Mouse (Mus musculus) liver, adult 2 months (tissue): ENCODE data around the gene Med7. TPM values are rescaled to one million over a fixed set of nuclear protein-coding genes. Genes with fewer than 3 reads are reported as not detected.

Experiments used
- DNase-seq: peaks from one replicate; pipeline ENCODE4 v3.0.0-alpha.2; 2011; ENCODE audit warnings: low read depth, low spot score; ENCODE audit errors: extremely low read depth
- H3K27ac ChIP-seq: fragments of 200-500 bp; replicated peaks from 2 replicates; pipeline ENCODE4 v1.5.1; 2012; ENCODE audit warnings: low read depth, mild to moderate bottlenecking, control low read depth, inconsistent platforms, low read length; ENCODE audit not compliant: insufficient read depth
- H3K27me3 ChIP-seq: fragments of 200-500 bp; 2 replicates; pipeline ENCODE4 v1.6.1; 2012; ENCODE audit warnings: mild to moderate bottlenecking, moderate library complexity, low read length, inconsistent platforms; ENCODE audit not compliant: control insufficient read depth, insufficient read depth
- H3K36me3 ChIP-seq: fragments of 200-500 bp; 2 replicates; pipeline ENCODE4 v1.6.1; 2012; ENCODE audit warnings: low read length, inconsistent platforms; ENCODE audit not compliant: control insufficient read depth, insufficient read depth
- H3K4me1 ChIP-seq: fragments of 200-500 bp; 2 replicates; pipeline ENCODE4 v1.6.1; 2011; ENCODE audit warnings: low read length; ENCODE audit not compliant: control insufficient read depth, insufficient read depth
- H3K4me3 ChIP-seq: fragments of 200-500 bp; 2 replicates; pipeline ENCODE4 v1.5.1; 2011; ENCODE audit warnings: low read depth, mild to moderate bottlenecking, control low read depth, low read length, moderate library complexity; ENCODE audit not compliant: insufficient read depth
- H3K79me2 ChIP-seq: fragments of 200-500 bp; 2 replicates; pipeline ENCODE4 v1.6.1; 2012; ENCODE audit warnings: inconsistent platforms, mild to moderate bottlenecking, low read length, moderate library complexity; ENCODE audit not compliant: control insufficient read depth, insufficient read depth
- H3K9ac ChIP-seq: fragments of 200-500 bp; 2 replicates; pipeline ENCODE4 v1.6.1; 2012; ENCODE audit warnings: low read depth, mild to moderate bottlenecking, control low read depth, inconsistent platforms, low read length
- CTCF ChIP-seq: fragments of 200-500 bp; IDR thresholded peaks from 2 replicates; pipeline ENCODE4 v1.5.1; 2011; ENCODE audit warnings: low read depth, low read length, control low read depth
- POLR2A ChIP-seq: fragments of 200-500 bp; IDR thresholded peaks from 2 replicates; pipeline ENCODE4 v1.6.1; 2011; ENCODE audit warnings: low read length, control low read depth; ENCODE audit not compliant: insufficient read depth; ENCODE audit errors: extremely low read depth
- WGBS: fragments of 180-500 bp; shearing (Covaris S2); methylation state at CpG from one replicate; pipeline ENCODE4 v1.1.7; 2018; 5-methylcytosine and 5-hydroxymethylcytosine counted together
- polyA plus RNA-seq: library from polyadenylated mRNA; depleted of rRNA; stranded (reverse); fragments of >200 nt; gene quantifications from 2 replicates; pipeline ENCODE4 v1.2.3, GENCODE M21; 2012
- total RNA-seq: library from RNA; depleted of rRNA; stranded (reverse); fragments of >200 nt; gene quantifications from 2 replicates; pipeline ENCODE4 v1.2.3, GENCODE M21; 2014

The Med7 gene
- total and polyA plus RNA-seq, 2 experiments: 14.7 to 14.8 TPM

GRCm38 (mm10) chr11:46397900-46398299, 38.8 kb upstream of the Med7 start:
- no peak overlapping the region for H3K27ac ChIP-seq
- no peaks in the 10 kb centered on the region for H3K4me1 ChIP-seq
- no peak for DNase-seq
- no peaks in the 10 kb centered on the region for H3K36me3 ChIP-seq
- H3K9ac ChIP-seq: no peak overlapping the region
- no peaks in the 10 kb centered on the region for H3K27me3 ChIP-seq
- no peaks in the 10 kb centered on the region for H3K79me2 ChIP-seq
- 78% methylated on average over 2 of the region's 2 CpGs for WGBS
- TF ChIP-seq CTCF: no peak
- no peak for TF ChIP-seq POLR2A
- H3K4me3 ChIP-seq: no peak overlapping the region

- WGBS: 84% methylated on average over 4 of the region's 4 CpGs
- no peak overlapping the region for H3K4me3 ChIP-seq
- H3K9ac ChIP-seq: no peak overlapping the region
- no peaks in the 10 kb centered on the region for H3K27me3 ChIP-seq
- H3K4me1 ChIP-seq: no peaks in the 10 kb centered on the region
- no peaks in the 10 kb centered on the region for H3K36me3 ChIP-seq
- TF ChIP-seq CTCF (no peak), POLR2A (no peak)
- DNase-seq: no peak
- no peak overlapping the region for H3K27ac ChIP-seq
- no peaks in the 10 kb centered on the region for H3K79me2 ChIP-seq
Measured at GRCm38 (mm10) chr11:46398473-46398872, 38.3 kb upstream of the Med7 start.

- WGBS: 85% methylated on average over 5 of the region's 5 CpGs
- no peak for DNase-seq
- no peak overlapping the region for H3K4me3 ChIP-seq
- no peak overlapping the region for H3K9ac ChIP-seq
- no peaks in the 10 kb centered on the region for H3K27me3 ChIP-seq
- no peak overlapping the region for H3K27ac ChIP-seq
- H3K36me3 ChIP-seq: no peaks in the 10 kb centered on the region
- H3K79me2 ChIP-seq: no peaks in the 10 kb centered on the region
- TF ChIP-seq POLR2A (no peak), CTCF (no peak)
- no peaks in the 10 kb centered on the region for H3K4me1 ChIP-seq
Measured at GRCm38 (mm10) chr11:46398933-46399383, 37.8 kb upstream of the Med7 start.

GRCm38 (mm10) chr11:46401555-46401954, 35.2 kb upstream of the Med7 start:
- Histone ChIP-seq H3K4me3 (no peak overlapping the region), H3K27me3 (no peaks in the 10 kb centered on the region; the same call in 1 of the 2 replicates), H3K4me1 (no peaks in the 10 kb centered on the region), H3K79me2 (no peaks in the 10 kb centered on the region), H3K36me3 (no peaks in the 10 kb centered on the region), H3K9ac (no peak overlapping the region), H3K27ac (no peak overlapping the region)
- TF ChIP-seq POLR2A: no peak
- no peak for TF ChIP-seq CTCF
- WGBS: 56% methylated on average over 12 of the region's 12 CpGs
- DNase-seq: no peak

- no peak overlapping the region for H3K27ac ChIP-seq
- 91% methylated on average over 16 of the region's 16 CpGs for WGBS
- no peak overlapping the region for H3K9ac ChIP-seq
- no peak overlapping the region for H3K4me3 ChIP-seq
- H3K79me2 ChIP-seq: no peaks in the 10 kb centered on the region
- H3K27me3 ChIP-seq: no peaks in the 10 kb centered on the region; the same call in 1 of the 2 replicates
- no peaks in the 10 kb centered on the region for H3K36me3 ChIP-seq
- DNase-seq: no peak
- TF ChIP-seq CTCF: no peak
- TF ChIP-seq POLR2A: no peak
- H3K4me1 ChIP-seq: no peaks in the 10 kb centered on the region
Measured at GRCm38 (mm10) chr11:46404986-46405385, 31.7 kb upstream of the Med7 start.

DNA sequence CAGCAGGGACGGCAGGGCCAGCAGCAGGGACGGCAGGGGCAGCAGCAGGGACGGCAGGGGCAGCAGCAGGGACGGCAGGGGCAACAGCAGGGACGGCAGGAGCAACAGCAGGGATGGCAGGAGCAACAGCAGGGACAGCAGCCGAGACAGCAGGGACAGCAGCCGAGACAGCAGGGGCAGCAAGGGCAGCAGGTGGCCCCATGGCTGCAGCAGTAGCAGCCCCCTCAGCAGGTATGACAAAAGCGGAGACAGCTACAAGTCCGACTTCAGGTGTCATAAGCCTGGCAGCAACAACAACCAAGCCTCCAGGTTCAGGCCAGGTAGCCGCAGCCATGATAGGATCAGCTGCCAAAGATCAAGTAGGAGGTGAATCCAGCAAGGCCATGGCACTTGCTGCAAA, 30.0 kb upstream of the Med7 start:
- H3K79me2 ChIP-seq: no peaks in the 10 kb centered on the region
- TF ChIP-seq POLR2A (no peak), CTCF (no peak)
- H3K9ac ChIP-seq: no peak overlapping the region
- H3K4me3 ChIP-seq: no peak overlapping the region
- no peaks in the 10 kb centered on the region for H3K36me3 ChIP-seq
- no peaks in the 10 kb centered on the region for H3K4me1 ChIP-seq
- H3K27me3 ChIP-seq: no peaks in the 10 kb centered on the region; the same call in 1 of the 2 replicates
- WGBS: 68% methylated on average over 10 of the region's 10 CpGs
- H3K27ac ChIP-seq: no peak overlapping the region
- DNase-seq: no peak
